Mouse (Mus musculus): ENCODE measurements around the gene Ccdc39.

DNA sequence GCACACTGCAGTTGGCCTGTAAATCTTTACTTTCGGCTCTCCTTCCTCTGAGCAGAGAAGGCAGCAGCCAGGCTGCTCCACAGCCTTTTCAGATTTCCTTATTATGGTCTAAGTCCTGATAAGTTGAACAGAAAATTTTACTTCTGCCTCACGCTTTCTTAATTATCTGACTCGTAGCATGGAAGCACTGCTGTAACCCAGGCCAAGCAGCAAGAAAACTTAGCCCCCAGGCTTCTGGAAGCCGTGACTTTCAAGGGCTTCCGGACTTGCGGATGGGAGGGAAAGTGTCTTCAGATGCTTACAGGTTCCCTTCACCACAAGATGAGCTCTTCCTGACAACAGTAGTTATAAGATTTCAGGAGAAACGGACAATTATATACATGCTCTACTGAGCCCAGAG, 29.7 kb upstream of the Ccdc39 start:
- TF ChIP-seq ETS1 (IDR thresholded peaks at IDR 0.05; ENCODE audit: low read depth, low read length) (peak; percentile 13; the same call in 1 of the 2 replicates), USF1 (IDR thresholded peaks at IDR 0.05; ENCODE audit: low read depth, low read length) (no peak), MAZ (IDR thresholded peaks at IDR 0.05; ENCODE audit: low read depth, low read length) (no peak), POLR2A (IDR thresholded peaks at IDR 0.05; ENCODE audit: control insufficient read depth in 1 of 2, insufficient read depth in 1 of 2, low read depth in 1 of 2, low read length in 2 of 2, poor library complexity in 1 of 2) (no peak), SIN3A (IDR thresholded peaks at IDR 0.05; ENCODE audit: low read length) (no peak), ZNF384 (IDR thresholded peaks at IDR 0.05; ENCODE audit: low read depth, low read length) (no peak), E2F4 (IDR thresholded peaks at IDR 0.05; ENCODE audit: borderline replicate concordance, low read depth, low read length) (no peak), USF2 (IDR thresholded peaks at IDR 0.05; ENCODE audit: borderline replicate concordance in 1 of 2, insufficient read depth in 1 of 2, low read depth in 1 of 2, low read length in 2 of 2) (no peak), EP300 (IDR thresholded peaks at IDR 0.05; ENCODE audit: low read depth in 1 of 2, low read length in 2 of 2) (no peak), SMC3 (IDR thresholded peaks at IDR 0.05; ENCODE audit: low read depth, low read length) (no peak), CTCF (IDR thresholded peaks at IDR 0.05 in 2 of 3, conservative IDR thresholded peaks at IDR 0.05 in 1 of 3; ENCODE audit: control insufficient read depth in 1 of 3, insufficient read depth in 1 of 3, low read depth in 2 of 3, low read length in 3 of 3, poor library complexity in 1 of 3, severe bottlenecking in 1 of 3) (no peak), TCF12 (IDR thresholded peaks at IDR 0.05; ENCODE audit: low read depth, low read length) (0 out of 2 replicates have a peak, but pooled peaks have one; percentile 9), MXI1 (IDR thresholded peaks at IDR 0.05; ENCODE audit: low read depth, low read length) (peak; percentile 20; the same call in 1 of the 2 replicates)

Measured in MEL (cell line).